Mouse (Mus musculus) gastrocnemius, adult 2 months (tissue): ENCODE results near the gene Ift22. TPM values are rescaled to one million over a fixed set of nuclear protein-coding genes. Genes with fewer than 3 reads are reported as not detected.

Experiments used
- DNase-seq: peaks from one replicate; pipeline ENCODE4 v3.0.0; 2022
- H3K27ac ChIP-seq: fragments of 200-600 bp; 2 replicates; pipeline ENCODE4 v1.8.1; 2022; ENCODE audit warnings: mild to moderate bottlenecking
- H3K4me3 ChIP-seq: fragments of 200-600 bp; 2 replicates; pipeline ENCODE4 v1.8.1; 2022; ENCODE audit warnings: mild to moderate bottlenecking, moderate library complexity
- CTCF ChIP-seq: fragments of 200-600 bp; IDR thresholded peaks from 2 replicates; pipeline ENCODE4 v1.8.1; 2022; ENCODE audit warnings: antibody characterized with exemption, mild to moderate bottlenecking, moderate library complexity
- intact Hi-C: fragments of 180-260 bp; cut with DNase I; formaldehyde crosslinking; loops from one replicate; pipeline ENCODE4 v1.15.1; 2025
- total RNA-seq, 2 experiments: library from RNA; stranded (reverse); gene quantifications; 2 replicates each; pipeline ENCODE4 v1.2.3; 2021

Ift22 gene
- total RNA-seq, 2 experiments from 2014 or later = 5.4 to 5.8 TPM

- Histone ChIP-seq H3K27ac (peak overlapping the region; percentile 1; the same call in 1 of the 2 replicates), H3K4me3 (peak overlapping the region; percentile 80)
- peak; percentile 31 for DNase-seq
- intact Hi-C loops = no loop called here
- no peak for TF ChIP-seq CTCF
Measured at GRCm38 (mm10) chr5:136882055-136882787, 25.7 kb upstream of the Ift22 start.

GRCm38 (mm10) chr5:136882788-136883439, 25.0 kb upstream of the Ift22 start, which contains the start of gene Col26a1:
TSS of gene Col26a1 (minus strand) at chr5:136883209.
- H3K4me3 ChIP-seq = peak within 1 kb of the TSS; percentile 80
- H3K27ac ChIP-seq = peak within 1 kb of the TSS; percentile 1; the same call in 1 of the 2 replicates
- intact Hi-C loops = no loop called here
- peak; percentile 52 for DNase-seq
- no peak for TF ChIP-seq CTCF

GRCm38 (mm10) chr5:136886957-136887356, 21.0 kb upstream of the Ift22 start:
- Histone ChIP-seq H3K27ac (no peak overlapping the region), H3K4me3 (no peak overlapping the region)
- intact Hi-C loops = no loop called here
- peak; percentile 26 for DNase-seq
- no peak for TF ChIP-seq CTCF

GRCm38 (mm10) chr5:136888539-136889355, 19.2 kb upstream of the Ift22 start:
- H3K27ac ChIP-seq = no peak overlapping the region
- H3K4me3 ChIP-seq = peak overlapping the region; percentile 28
- TF ChIP-seq CTCF = no peak
- intact Hi-C loops = no loop called here
- no peak for DNase-seq

- H3K27ac ChIP-seq = no peak overlapping the region
- no peak overlapping the region for H3K4me3 ChIP-seq
- TF ChIP-seq CTCF = no peak
- intact Hi-C loops = no loop called here
- DNase-seq = no peak
Measured at GRCm38 (mm10) chr5:136894840-136895528, 13.0 kb upstream of the Ift22 start.

- DNase-seq = no peak
- intact Hi-C loops = no loop called here
Measured at GRCm38 (mm10) chr5:136895529-136895963, 12.4 kb upstream of the Ift22 start.

GRCm38 (mm10) chr5:136904621-136905020, 3.3 kb upstream of the Ift22 start:
- no peak for DNase-seq
- no peak for TF ChIP-seq CTCF
- intact Hi-C loops = no loop called here
- H3K27ac ChIP-seq = no peak overlapping the region
- H3K4me3 ChIP-seq = no peak overlapping the region

More at GRCm38 (mm10) chr5:136895529-136895963, 12.4 kb upstream of the Ift22 start:
- Histone ChIP-seq H3K4me3 (no peak overlapping the region), H3K27ac (no peak overlapping the region)
- peak; percentile 36 for TF ChIP-seq CTCF

GRCm38 (mm10) chr5:136905630-136906029, 2.3 kb upstream of the Ift22 start:
- intact Hi-C loops = no loop called here
- H3K27ac ChIP-seq = no peak overlapping the region
- DNase-seq = no peak
- peak; percentile 62 for TF ChIP-seq CTCF
- H3K4me3 ChIP-seq = no peak overlapping the region

GRCm38 (mm10) chr5:136907587-136907986, 363 bp upstream of the Ift22 start:
- TF ChIP-seq CTCF = no peak
- H3K27ac ChIP-seq = peak overlapping the region; percentile 79; the same call in 1 of the 2 replicates
- H3K4me3 ChIP-seq = peak overlapping the region; percentile 90
- intact Hi-C loops = no loop called here
- no peak for DNase-seq

- Histone ChIP-seq H3K4me3 (no peak overlapping the region), H3K27ac (no peak overlapping the region)
- no peak for DNase-seq
- TF ChIP-seq CTCF = no peak
- intact Hi-C loops = no loop called here
Measured at GRCm38 (mm10) chr5:136914183-136914582, 6.2 kb downstream of the Ift22 start.

- DNase-seq = no peak
- TF ChIP-seq CTCF = no peak
- intact Hi-C loops = no loop called here
- no peak overlapping the region for H3K4me3 ChIP-seq
- no peak overlapping the region for H3K27ac ChIP-seq
Measured at GRCm38 (mm10) chr5:136917613-136918242, 9.8 kb downstream of the Ift22 start.
